Mouse (Mus musculus) cortical plate, adult 2 months (tissue): Measurements from ENCODE around the gene St6galnac6.

Experiments
- CTCF ChIP-seq: fragments of 200-500 bp; IDR thresholded peaks from 2 replicates; pipeline ENCODE4 v1.5.1; 2011; ENCODE audit warnings: mild to moderate bottlenecking, control low read depth, low read length; ENCODE audit not compliant: insufficient read depth; ENCODE audit errors: extremely low read depth
- POLR2A ChIP-seq: fragments of 200-500 bp; IDR thresholded peaks from 2 replicates; pipeline ENCODE4 v1.6.1; 2011; ENCODE audit warnings: mild to moderate bottlenecking, low read length, control low read depth; ENCODE audit not compliant: insufficient read depth; ENCODE audit errors: extremely low read depth

GRCm38 (mm10) chr2:32586871-32587351 is 12.6 kb upstream of the St6galnac6 start, which contains the start of gene St6galnac4:
- 0 out of 2 replicates have a peak, but pooled peaks have one; percentile 55 for TF ChIP-seq POLR2A
- 0 out of 2 replicates have a peak, but pooled peaks have one; percentile 12 for TF ChIP-seq CTCF
